Mouse (Mus musculus): Measurements from ENCODE around the gene Zmiz1. TPM values are rescaled to one million over a fixed set of nuclear protein-coding genes. Genes with fewer than 3 reads are reported as not detected.

The Zmiz1 gene
- polyA plus RNA-seq, 1 experiment from 2014 or later, result 45.8 TPM

GRCm38 (mm10) chr14:25555848-25556247 lies 96.9 kb downstream of the Zmiz1 start:
- Histone ChIP-seq H3K4me3 (no peak overlapping the region; the same call in 1 of the 2 replicates), H3K4me1 (peaks cover 86% of the 10 kb centered on the region), H3K36me3 (peaks cover 27% of the 10 kb centered on the region)

GRCm38 (mm10) chr14:25557014-25557413 lies 98.0 kb downstream of the Zmiz1 start:
- no peak for DNase-seq (ENCODE audit: low spot score)
- H3K4me3 ChIP-seq, result no peak overlapping the region
- peaks cover 30% of the 10 kb centered on the region for H3K36me3 ChIP-seq
- WGBS, result 38% methylated on average over 8 of the region's 8 CpGs
- peak overlapping the region; percentile 77 for H3K27ac ChIP-seq
- H3K4me1 ChIP-seq, result peaks cover 88% of the 10 kb centered on the region
- no peaks in the 10 kb centered on the region for H3K27me3 ChIP-seq (ENCODE audit: insufficient read depth, poor library complexity, severe bottlenecking)
- H3K9me3 ChIP-seq, result no peaks in the 10 kb centered on the region

More at GRCm38 (mm10) chr14:25555848-25556247, 96.9 kb downstream of the Zmiz1 start:
- 15% methylated on average over 7 of the region's 7 CpGs for WGBS
- Histone ChIP-seq H3K27ac (0 out of 2 replicates have a peak overlapping the region, but pooled peaks have one; percentile 63), H3K9me3 (no peaks in the 10 kb centered on the region), H3K27me3 (ENCODE audit: insufficient read depth, poor library complexity, severe bottlenecking) (no peaks in the 10 kb centered on the region)
- no peak for DNase-seq (ENCODE audit: low spot score)

- peaks cover 33% of the 10 kb centered on the region for H3K36me3 ChIP-seq
- DNase-seq (ENCODE audit: low spot score), result no peak
- H3K4me1 ChIP-seq, result peaks cover 95% of the 10 kb centered on the region
- H3K4me3 ChIP-seq, result no peak overlapping the region
- H3K27ac ChIP-seq, result 0 out of 2 replicates have a peak overlapping the region, but pooled peaks have one; percentile 44
- H3K9me3 ChIP-seq, result no peaks in the 10 kb centered on the region
- H3K27me3 ChIP-seq (ENCODE audit: insufficient read depth, poor library complexity, severe bottlenecking), result no peaks in the 10 kb centered on the region
- WGBS, result 97% methylated on average over 1 of the region's 1 CpGs
Measured at GRCm38 (mm10) chr14:25558479-25558878, 99.5 kb downstream of the Zmiz1 start.

- WGBS, result 38% methylated on average over 5 of the region's 5 CpGs
- H3K27ac ChIP-seq, result peak overlapping the region; percentile 69; the same call in 1 of the 2 replicates
Measured at GRCm38 (mm10) chr14:25559907-25560306, 100.9 kb downstream of the Zmiz1 start.

GRCm38 (mm10) chr14:25560841-25561240 lies 101.9 kb downstream of the Zmiz1 start:
- Histone ChIP-seq H3K27me3 (ENCODE audit: insufficient read depth, poor library complexity, severe bottlenecking) (no peaks in the 10 kb centered on the region), H3K9me3 (no peaks in the 10 kb centered on the region), H3K27ac (peak overlapping the region; percentile 69; the same call in 1 of the 2 replicates), H3K4me1 (peaks cover 99% of the 10 kb centered on the region), H3K36me3 (peaks cover 35% of the 10 kb centered on the region), H3K4me3 (no peak overlapping the region)
- 98% methylated on average over 3 of the region's 3 CpGs for WGBS
- no peak for DNase-seq (ENCODE audit: low spot score)

More at GRCm38 (mm10) chr14:25559907-25560306, 100.9 kb downstream of the Zmiz1 start:
- Histone ChIP-seq H3K9me3 (no peaks in the 10 kb centered on the region), H3K27me3 (ENCODE audit: insufficient read depth, poor library complexity, severe bottlenecking) (no peaks in the 10 kb centered on the region), H3K36me3 (peaks cover 35% of the 10 kb centered on the region), H3K4me1 (peaks cover 99% of the 10 kb centered on the region), H3K4me3 (no peak overlapping the region)
- DNase-seq (ENCODE audit: low spot score), result no peak

GRCm38 (mm10) chr14:25561716-25562115 lies 102.7 kb downstream of the Zmiz1 start:
- H3K9me3 ChIP-seq, result no peaks in the 10 kb centered on the region
- peaks cover 96% of the 10 kb centered on the region for H3K4me1 ChIP-seq
- peaks cover 35% of the 10 kb centered on the region for H3K36me3 ChIP-seq
- DNase-seq (ENCODE audit: low spot score), result no peak
- H3K27me3 ChIP-seq (ENCODE audit: insufficient read depth, poor library complexity, severe bottlenecking), result no peaks in the 10 kb centered on the region
- H3K27ac ChIP-seq, result peak overlapping the region; percentile 80
- H3K4me3 ChIP-seq, result no peak overlapping the region
- WGBS, result 10% methylated on average over 1 of the region's 1 CpGs

- peak overlapping the region; percentile 80 for H3K27ac ChIP-seq
- H3K27me3 ChIP-seq (ENCODE audit: insufficient read depth, poor library complexity, severe bottlenecking), result no peaks in the 10 kb centered on the region
- no peak overlapping the region for H3K4me3 ChIP-seq
- no peak for DNase-seq (ENCODE audit: low spot score)
- WGBS, result 76% methylated on average over 4 of the region's 4 CpGs
- H3K36me3 ChIP-seq, result peaks cover 35% of the 10 kb centered on the region
- peaks cover 96% of the 10 kb centered on the region for H3K4me1 ChIP-seq
- H3K9me3 ChIP-seq, result no peaks in the 10 kb centered on the region
Measured at GRCm38 (mm10) chr14:25562447-25562846, 103.5 kb downstream of the Zmiz1 start.

- DNase-seq (ENCODE audit: low spot score), result no peak
- Histone ChIP-seq H3K4me1 (peaks cover 96% of the 10 kb centered on the region), H3K27ac (peak overlapping the region; percentile 80; the same call in 1 of the 2 replicates), H3K9me3 (no peaks in the 10 kb centered on the region), H3K4me3 (no peak overlapping the region), H3K36me3 (peaks cover 35% of the 10 kb centered on the region), H3K27me3 (ENCODE audit: insufficient read depth, poor library complexity, severe bottlenecking) (no peaks in the 10 kb centered on the region)
- 74% methylated on average over 7 of the region's 7 CpGs for WGBS
Measured at GRCm38 (mm10) chr14:25562909-25563308, 103.9 kb downstream of the Zmiz1 start.

GRCm38 (mm10) chr14:25564577-25564976 lies 105.6 kb downstream of the Zmiz1 start:
- peak overlapping the region; percentile 69 for H3K27ac ChIP-seq
- H3K27me3 ChIP-seq (ENCODE audit: insufficient read depth, poor library complexity, severe bottlenecking), result no peaks in the 10 kb centered on the region
- peaks cover 81% of the 10 kb centered on the region for H3K4me1 ChIP-seq
- H3K36me3 ChIP-seq, result peaks cover 33% of the 10 kb centered on the region
- H3K9me3 ChIP-seq, result no peaks in the 10 kb centered on the region
- no peak for DNase-seq (ENCODE audit: low spot score)
- WGBS, result 73% methylated on average over 8 of the region's 8 CpGs
- no peak overlapping the region for H3K4me3 ChIP-seq

GRCm38 (mm10) chr14:25565344-25566088 lies 106.5 kb downstream of the Zmiz1 start:
- WGBS, result 26% methylated on average over 11 of the region's 11 CpGs
- Histone ChIP-seq H3K4me1 (peaks cover 72% of the 10 kb centered on the region), H3K9me3 (no peaks in the 10 kb centered on the region), H3K36me3 (peaks cover 24% of the 10 kb centered on the region), H3K27ac (peak overlapping the region; percentile 69), H3K4me3 (no peak overlapping the region), H3K27me3 (ENCODE audit: insufficient read depth, poor library complexity, severe bottlenecking) (no peaks in the 10 kb centered on the region)
- peak; percentile 90 for DNase-seq (ENCODE audit: low spot score)

GRCm38 (mm10) chr14:25567245-25567644 lies 108.3 kb downstream of the Zmiz1 start:
- DNase-seq (ENCODE audit: low spot score), result no peak
- H3K36me3 ChIP-seq, result peaks cover 26% of the 10 kb centered on the region
- no peak overlapping the region for H3K4me3 ChIP-seq
- peaks cover 59% of the 10 kb centered on the region for H3K4me1 ChIP-seq
- H3K27ac ChIP-seq, result 0 out of 2 replicates have a peak overlapping the region, but pooled peaks have one; percentile 0
- no peaks in the 10 kb centered on the region for H3K27me3 ChIP-seq (ENCODE audit: insufficient read depth, poor library complexity, severe bottlenecking)
- H3K9me3 ChIP-seq, result no peaks in the 10 kb centered on the region
- 50% methylated on average over 3 of the region's 3 CpGs for WGBS

- 0 out of 2 replicates have a peak overlapping the region, but pooled peaks have one; percentile 37 for H3K27ac ChIP-seq
- no peak overlapping the region for H3K4me3 ChIP-seq
- peaks cover 53% of the 10 kb centered on the region for H3K4me1 ChIP-seq
- H3K9me3 ChIP-seq, result no peaks in the 10 kb centered on the region
- H3K27me3 ChIP-seq (ENCODE audit: insufficient read depth, poor library complexity, severe bottlenecking), result no peaks in the 10 kb centered on the region
- 26% methylated on average over 2 of the region's 2 CpGs for WGBS
- H3K36me3 ChIP-seq, result peaks cover 30% of the 10 kb centered on the region
- DNase-seq (ENCODE audit: low spot score), result no peak
Measured at GRCm38 (mm10) chr14:25567837-25568236, 108.9 kb downstream of the Zmiz1 start.

All from heart, embryonic 10.5 days (tissue).